In the genomic region with DNA sequence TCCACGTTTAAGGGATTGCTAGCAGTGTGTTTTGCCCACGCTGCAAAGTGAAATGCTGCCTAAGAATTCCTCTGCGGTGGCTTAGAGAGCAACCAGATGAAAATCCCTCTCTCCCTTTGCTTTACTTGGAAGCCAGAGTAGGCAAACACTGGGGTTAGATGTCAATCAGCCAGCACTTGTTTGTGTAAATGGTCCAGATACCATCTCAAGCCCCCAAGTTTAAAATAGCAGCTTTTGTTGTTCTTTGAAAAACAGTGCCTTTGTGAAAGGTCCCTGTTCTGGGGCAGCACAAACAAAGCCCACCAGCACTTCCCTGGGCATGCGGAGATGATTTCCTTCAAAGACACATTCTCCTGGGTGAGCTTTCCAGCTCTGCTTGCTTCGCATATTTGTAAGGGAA, we compare ENCODE assay signal across 9 mouse cellular contexts. TPM values are rescaled to one million over a fixed set of nuclear protein-coding genes. Genes with fewer than 3 reads are reported as not detected.
DNase-seq lines count a peak whose midpoint lies in the region; ATAC-seq and TF ChIP-seq lines count a peak whose summit lies in the region.
"Had no signal": no experiment of that assay in that cellular context is flagged by ENCODE, and none has a peak within 500 bp of the region (broad histone marks: within the 10 kb centered on the region; RNA-seq: fewer than 3 reads in every experiment).

No protein-coding gene starts in this region.

- no peaks in the 10 kb centered on the region for H3K27me3 ChIP-seq in kidney, embryonic 16.5 days (ENCODE audit: insufficient read depth, low read length)
- no peaks in the 10 kb centered on the region for H3K27me3 ChIP-seq in kidney, adult 2 months (replicated peaks; ENCODE audit: control insufficient read depth, insufficient read depth, low read length)
- H3K27me3 ChIP-seq in forebrain, embryonic 13.5 days: no peaks in the 10 kb centered on the region
- H3K27me3 ChIP-seq in limb, embryonic 13.5 days: no peaks in the 10 kb centered on the region
- H3K27me3 ChIP-seq in neural tube, embryonic 15.5 days (replicated peaks): no peaks in the 10 kb centered on the region

- no peak for ATAC-seq in kidney, embryonic 16.5 days (ENCODE audit: low FRiP score, low TSS enrichment)
- no peak for ATAC-seq in forebrain, embryonic 13.5 days
- ATAC-seq in limb, embryonic 13.5 days (ENCODE audit: low FRiP score, low read depth): no peak
- no peak for ATAC-seq in neural tube, embryonic 15.5 days (ENCODE audit: low FRiP score)

- DNase-seq in kidney, adult 2 months: no peak
- no peak for DNase-seq in left cerebral cortex, adult 18-20 months (ENCODE audit: low spot score in 2 of 2)
- no peak for DNase-seq in natural killer cell, adult 2 months (ENCODE audit: low spot score in 2 of 2)
- no peak for DNase-seq in testis, postnatal 14 days (ENCODE audit: low spot score)

- H3K4me3 ChIP-seq in kidney, embryonic 16.5 days (ENCODE audit: low read length): peak overlapping the region; percentile 52
- no peak overlapping the region for H3K4me3 ChIP-seq in kidney, adult 2 months (ENCODE audit: insufficient read depth, low read depth, low read length)
- H3K4me3 ChIP-seq in forebrain, embryonic 13.5 days: peak overlapping the region; percentile 28
- peak overlapping the region; percentile 49 for H3K4me3 ChIP-seq in limb, embryonic 13.5 days
- peak overlapping the region; percentile 37 for H3K4me3 ChIP-seq in neural tube, embryonic 15.5 days (replicated peaks)

- 15% methylated on average over 5 of the region's 5 CpGs for WGBS in kidney, embryonic 16.5 days
- WGBS in kidney, adult 2 months: 48% methylated on average over 5 of the region's 5 CpGs
- 13% methylated on average over 5 of the region's 5 CpGs for WGBS in forebrain, embryonic 13.5 days
- 16% methylated on average over 5 of the region's 5 CpGs for WGBS in limb, embryonic 13.5 days
- WGBS in neural tube, embryonic 15.5 days: 16% methylated on average over 5 of the region's 5 CpGs

- TF ChIP-seq POLR2A in kidney, adult 2 months (IDR thresholded peaks at IDR 0.05; ENCODE audit: low read depth, low read length): no peak

- H3K4me1 ChIP-seq in kidney, embryonic 16.5 days (ENCODE audit: insufficient read depth, low read length): peaks cover 30% of the 10 kb centered on the region
- peaks cover 6% of the 10 kb centered on the region; the same call in 1 of the 2 replicates for H3K4me1 ChIP-seq in kidney, adult 2 months (ENCODE audit: control insufficient read depth, insufficient read depth, low read length)
- peaks cover 27% of the 10 kb centered on the region for H3K4me1 ChIP-seq in forebrain, embryonic 13.5 days
- H3K4me1 ChIP-seq in limb, embryonic 13.5 days: peaks cover 58% of the 10 kb centered on the region
- peaks cover 27% of the 10 kb centered on the region for H3K4me1 ChIP-seq in neural tube, embryonic 15.5 days

- no peaks in the 10 kb centered on the region for H3K9me3 ChIP-seq in kidney, embryonic 16.5 days (ENCODE audit: low read length)
- no peaks in the 10 kb centered on the region for H3K9me3 ChIP-seq in forebrain, embryonic 13.5 days (replicated peaks)
- no peaks in the 10 kb centered on the region for H3K9me3 ChIP-seq in limb, embryonic 13.5 days
- no peaks in the 10 kb centered on the region for H3K9me3 ChIP-seq in neural tube, embryonic 15.5 days (replicated peaks)

- no peaks in the 10 kb centered on the region for H3K36me3 ChIP-seq in kidney, embryonic 16.5 days (ENCODE audit: insufficient read depth, low read length)
- no peaks in the 10 kb centered on the region for H3K36me3 ChIP-seq in kidney, adult 2 months (ENCODE audit: control insufficient read depth, insufficient read depth, low read length)
- H3K36me3 ChIP-seq in forebrain, embryonic 13.5 days (ENCODE audit: poor library complexity, severe bottlenecking): no peaks in the 10 kb centered on the region
- no peaks in the 10 kb centered on the region for H3K36me3 ChIP-seq in limb, embryonic 13.5 days
- no peaks in the 10 kb centered on the region for H3K36me3 ChIP-seq in neural tube, embryonic 15.5 days

- H3K4me2 ChIP-seq in kidney, embryonic 16.5 days (replicated peaks; ENCODE audit: low read depth, low read length): peak overlapping the region; percentile 77
- H3K4me2 ChIP-seq in forebrain, embryonic 13.5 days: peak overlapping the region; percentile 58
- peak overlapping the region; percentile 73 for H3K4me2 ChIP-seq in limb, embryonic 13.5 days (replicated peaks)
- H3K4me2 ChIP-seq in neural tube, embryonic 15.5 days: peak overlapping the region; percentile 57

- H3K27ac ChIP-seq in kidney, embryonic 16.5 days (ENCODE audit: low read length): peak overlapping the region; percentile 97
- no peak overlapping the region for H3K27ac ChIP-seq in kidney, adult 2 months (ENCODE audit: insufficient read depth, low read depth, low read length)
- no peak overlapping the region; the same call in 1 of the 2 replicates for H3K27ac ChIP-seq in forebrain, embryonic 13.5 days
- peak overlapping the region; percentile 94 for H3K27ac ChIP-seq in limb, embryonic 13.5 days
- peak overlapping the region; percentile 81 for H3K27ac ChIP-seq in neural tube, embryonic 15.5 days (replicated peaks)
- H3K27ac ChIP-seq: macrophage had no signal

- TF ChIP-seq CTCF in kidney, adult 2 months (conservative IDR thresholded peaks at IDR 0.05; ENCODE audit: insufficient read depth, insufficient read length, low read depth, low read length): no peak

- H3K9ac ChIP-seq in kidney, embryonic 16.5 days (replicated peaks; ENCODE audit: low read length): peak overlapping the region; percentile 72; the same call in 1 of the 2 replicates
- no peak overlapping the region for H3K9ac ChIP-seq in forebrain, embryonic 13.5 days
- H3K9ac ChIP-seq in limb, embryonic 13.5 days: peak overlapping the region; percentile 67
- H3K9ac ChIP-seq in neural tube, embryonic 15.5 days (replicated peaks): no peak overlapping the region; the same call in 1 of the 2 replicates

RNA-seq across cellular contexts. Expression of gene Adamts12, which starts 1.7 kb away (rescaled TPM):
- 3.6 and 3.8 TPM in 2 replicates for polyA plus RNA-seq in kidney, embryonic 16.5 days (2015; fragmentation: Nextera tagmentation; extraction: Ambion mirVana)
- polyA plus RNA-seq in kidney, adult 2 months (2012; rRNA removed): 0.80 TPM in 2 replicates
- polyA plus RNA-seq in forebrain, embryonic 13.5 days (2015; fragmentation: Nextera tagmentation; extraction: Ambion mirVana): 0.72 and 0.92 TPM in 2 replicates
- 4.8 and 4.9 TPM in 2 replicates for polyA plus RNA-seq in limb, embryonic 13.5 days (2015; fragmentation: Nextera tagmentation; extraction: Ambion mirVana)
- 1.5 and 1.9 TPM in 2 replicates for polyA plus RNA-seq in neural tube, embryonic 15.5 days (2015; fragmentation: Nextera tagmentation; extraction: Ambion mirVana)
- under 1 TPM; 0.19 to 0.28 TPM for total RNA-seq in left cerebral cortex, adult 18-20 months (2021)

RNA-seq across cellular contexts. Expression of gene Rxfp3, which starts 28.5 kb away (rescaled TPM):
- 0.33 and 0.37 TPM in 2 replicates for polyA plus RNA-seq in kidney, embryonic 16.5 days (2015; fragmentation: Nextera tagmentation; extraction: Ambion mirVana)
- not detected in 2 replicates for polyA plus RNA-seq in kidney, adult 2 months (2012; rRNA removed)
- polyA plus RNA-seq in forebrain, embryonic 13.5 days (2015; fragmentation: Nextera tagmentation; extraction: Ambion mirVana): 0.57 and 0.96 TPM in 2 replicates
- 1.1 and 1.4 TPM in 2 replicates for polyA plus RNA-seq in limb, embryonic 13.5 days (2015; fragmentation: Nextera tagmentation; extraction: Ambion mirVana)
- 1.9 and 3.2 TPM in 2 replicates for polyA plus RNA-seq in neural tube, embryonic 15.5 days (2015; fragmentation: Nextera tagmentation; extraction: Ambion mirVana)
- total RNA-seq in left cerebral cortex, adult 18-20 months (2021): 1 to 10 TPM; 2.5 to 3.6 TPM
- polyA plus RNA-seq: macrophage had no signal

Comparison
In these comparisons a context has a peak if more than half of its experiments do, and no peak if none do; other contexts are left out.
1. H3K27ac ChIP-seq: peak in kidney, embryonic 16.5 days (single experiment), limb, embryonic 13.5 days (single experiment) and neural tube, embryonic 15.5 days (single experiment); none in kidney, adult 2 months (single experiment) and forebrain, embryonic 13.5 days (single experiment).
2. H3K9ac ChIP-seq: peak in kidney, embryonic 16.5 days (single experiment) and limb, embryonic 13.5 days (single experiment); none in forebrain, embryonic 13.5 days (single experiment) and neural tube, embryonic 15.5 days (single experiment).
3. Peak in every context shown above with its lines, with median percentiles within 50 percentile points of each other: H3K4me2 ChIP-seq.